Mouse (Mus musculus) CH12F3 (cell line): ENCODE data around the gene Ring1.

ENCODE experiments used
- in situ Hi-C: fragments of 300-500 bp; cut with MboI; formaldehyde crosslinking; loops from 2 replicates; pipeline ENCODE4 v1.14.3; 2020; ENCODE audit warnings: low sequenced_read_pairs

The Ring1 gene

GRCm38 (mm10) chr17:33998697-33999096 lies 25.8 kb downstream of the Ring1 start:
- in situ Hi-C loops: loop anchor here (25.0 kb wide), 1 partner anchor 1464 kb away; the partner anchor contains the start of gene H2-Q10

GRCm38 (mm10) chr17:33997025-33997424 lies 27.5 kb downstream of the Ring1 start:
- in situ Hi-C loops: loop anchor here (25.0 kb wide), 1 partner anchor 1465 kb away; the partner anchor contains the start of gene H2-Q10

- in situ Hi-C loops: loop anchor here (25.0 kb wide), 1 partner anchor 1467 kb away; the partner anchor contains the start of gene H2-Q10
Observed at GRCm38 (mm10) chr17:33995651-33996050, 28.8 kb downstream of the Ring1 start.

- in situ Hi-C loops: loop anchor here (25.0 kb wide), 1 partner anchor 1467 kb away; the partner anchor contains the start of gene H2-Q10
Observed at GRCm38 (mm10) chr17:33994959-33995358, 29.5 kb downstream of the Ring1 start.

GRCm38 (mm10) chr17:33991788-33992664 lies 32.5 kb downstream of the Ring1 start:
- in situ Hi-C loops: loop anchor here (25.0 kb wide), 1 partner anchor 1470 kb away; the partner anchor contains the start of gene H2-Q10

GRCm38 (mm10) chr17:33982136-33982535 lies 42.3 kb downstream of the Ring1 start:
- in situ Hi-C loops: loop anchor here (25.0 kb wide), 1 partner anchor 1480 kb away; the partner anchor contains the start of gene H2-Q10

GRCm38 (mm10) chr17:33981192-33981909 lies 43.1 kb downstream of the Ring1 start:
- in situ Hi-C loops: loop anchor here (25.0 kb wide), 1 partner anchor 1481 kb away; the partner anchor contains the start of gene H2-Q10

GRCm38 (mm10) chr17:33980181-33981035 lies 44.1 kb downstream of the Ring1 start:
- in situ Hi-C loops: loop anchor here (25.0 kb wide), 1 partner anchor 1482 kb away; the partner anchor contains the start of gene H2-Q10

GRCm38 (mm10) chr17:33979512-33980050 lies 44.9 kb downstream of the Ring1 start:
- in situ Hi-C loops: loop anchor here (25.0 kb wide), 1 partner anchor 1483 kb away; the partner anchor contains the start of gene H2-Q10

GRCm38 (mm10) chr17:33978631-33979031 lies 45.8 kb downstream of the Ring1 start:
- in situ Hi-C loops: loop anchor here (25.0 kb wide), 1 partner anchor 1484 kb away; the partner anchor contains the start of gene H2-Q10

GRCm38 (mm10) chr17:33977861-33978557 lies 46.5 kb downstream of the Ring1 start:
- in situ Hi-C loops: loop anchor here (25.0 kb wide), 1 partner anchor 1484 kb away; the partner anchor contains the start of gene H2-Q10

GRCm38 (mm10) chr17:33973572-33973971 lies 50.9 kb downstream of the Ring1 start:
- in situ Hi-C loops: loop anchor here (5.0 kb wide), 1 partner anchor 1299 kb away; no protein-coding TSS in a partner anchor

GRCm38 (mm10) chr17:33972691-33973090 lies 51.8 kb downstream of the Ring1 start:
- in situ Hi-C loops: loop anchor here (5.0 kb wide), 1 partner anchor 1300 kb away; no protein-coding TSS in a partner anchor
